Mouse (Mus musculus): ENCODE results near the gene Olfr745. TPM values are rescaled to one million over a fixed set of nuclear protein-coding genes. Genes with fewer than 3 reads are reported as not detected.

The Olfr745 gene
- total RNA-seq (2023), result not detected in 4 replicates

GRCm38 (mm10) chr14:50639088-50639487, at the start of gene Olfr745:
Gene Olfr745 (plus strand): TSS chr14:50639388.

GRCm38 (mm10) chr14:50614579-50614978, 24.6 kb upstream of the Olfr745 start, which contains the start of gene Olfr744:
Gene Olfr744 (plus strand): TSS chr14:50614879.

GRCm38 (mm10) chr14:50646783-50647182, 7.6 kb downstream of the Olfr745 start, which contains the start of gene Olfr746:
Gene Olfr746 (plus strand): TSS chr14:50647083.

DNA sequence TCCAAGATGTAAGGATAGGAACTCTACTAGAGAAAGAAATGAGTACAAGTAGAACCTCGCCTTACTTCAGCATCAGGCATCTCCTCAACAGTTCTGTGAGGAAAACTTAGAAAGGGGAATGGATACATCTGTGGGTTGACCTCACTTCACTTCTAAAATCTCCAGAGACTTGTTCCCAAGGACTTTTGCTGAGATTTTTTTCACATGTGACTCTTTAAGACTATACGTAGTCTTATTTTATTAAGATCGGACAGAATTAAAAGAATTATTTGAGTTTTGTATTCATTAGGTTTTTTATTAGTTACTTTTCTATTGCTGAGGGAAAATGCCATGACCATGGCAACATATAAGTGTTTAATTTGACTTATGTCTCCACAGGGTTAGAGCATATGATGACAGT, 53.9 kb downstream of the Olfr745 start, which contains the start of gene Olfr747:
Gene Olfr747, minus strand, starts transcription at position 101 of the 400 bp plus-strand sequence.

Other genes with a start within 250 kb of the Olfr745 start
- gene Olfr738, start 231.8 kb upstream of the Olfr745 start, total RNA-seq (2023), result not detected in 4 replicates
- not detected in 4 replicates for gene Olfr739, start 220.8 kb upstream of the Olfr745 start, total RNA-seq (2023)
- not detected in 4 replicates for gene Olfr740, start 193.8 kb upstream of the Olfr745 start, total RNA-seq (2023)
- gene Olfr741, start 166.7 kb upstream of the Olfr745 start, total RNA-seq (2023), result not detected in 4 replicates
- not detected in 4 replicates for gene Olfr742, start 135.8 kb upstream of the Olfr745 start, total RNA-seq (2023)
- gene Olfr743, start 117.5 kb upstream of the Olfr745 start, total RNA-seq (2023), result not detected in 4 replicates
- not detected in 4 replicates for gene Olfr744, start 24.5 kb upstream of the Olfr745 start, total RNA-seq (2023)
- not detected in 4 replicates for gene Olfr746, start 7.7 kb downstream of the Olfr745 start, total RNA-seq (2023)
- gene Olfr747, start 53.8 kb downstream of the Olfr745 start, total RNA-seq (2023), result not detected in 4 replicates
- not detected in 4 replicates for gene Olfr748, start 68.0 kb downstream of the Olfr745 start, total RNA-seq (2023)
- gene Olfr749, start 105.7 kb downstream of the Olfr745 start, total RNA-seq (2023), result not detected in 4 replicates
- 79.5 to 92.1 TPM (median 87.1 TPM) in 4 replicates for gene Ttc5, start 146.1 kb downstream of the Olfr745 start, total RNA-seq (2023)
- 2.6 TPM in 1 of 4 replicates, not detected in the others for gene Ccnb1ip1, start 168.3 kb downstream of the Olfr745 start, total RNA-seq (2023)
- gene Parp2, start 168.5 kb downstream of the Olfr745 start, total RNA-seq (2023), result 58.4 to 66.1 TPM (median 62.7 TPM) in 4 replicates
- gene Tep1, start 231.2 kb downstream of the Olfr745 start, total RNA-seq (2023), result 42.8 to 52.8 TPM (median 52.1 TPM) in 4 replicates

All from B cell, adult 62 days (primary cell).